Mouse (Mus musculus): ENCODE measurements around the gene Clca4b. TPM values are rescaled to one million over a fixed set of nuclear protein-coding genes. Genes with fewer than 3 reads are reported as not detected.
"Not testable (repeated sequence)": the region's sequence is repeated elsewhere in the genome, so short reads cannot be mapped to it uniquely, and the experiment has no call there.

Clca4b gene
- total RNA-seq, 2 experiments from 2014 or later: not detected

DNA sequence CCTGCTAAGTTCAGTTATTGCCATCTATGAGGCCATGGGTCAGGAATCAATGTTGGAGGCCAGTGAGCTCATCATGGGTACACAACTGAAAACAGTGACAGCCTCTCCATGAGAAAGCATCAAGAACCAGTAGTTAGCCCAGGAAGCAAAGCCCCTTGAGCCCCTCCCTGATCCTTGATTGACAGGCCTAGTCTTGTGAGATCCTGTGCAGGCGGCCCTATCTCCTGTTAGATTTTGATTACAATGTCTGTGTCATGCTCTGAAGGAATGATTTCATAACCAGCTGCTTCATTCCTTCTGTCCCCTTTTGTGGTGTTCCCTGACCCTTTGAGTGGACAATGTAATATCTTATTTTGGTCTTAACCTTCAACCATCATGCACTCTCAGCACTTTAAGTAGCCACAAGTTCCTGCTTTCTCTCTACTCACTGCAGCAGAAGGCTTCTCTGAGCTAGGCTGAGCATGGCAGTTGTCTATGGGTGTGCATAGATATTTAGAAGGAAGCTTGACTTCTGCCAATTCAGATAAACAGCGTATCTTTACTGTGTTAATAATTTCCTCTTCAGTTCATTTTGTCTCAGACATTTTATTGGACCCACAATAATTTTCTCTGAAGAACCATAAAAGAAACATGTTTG, 35.2 kb downstream of the Clca4b start:
- intact Hi-C loops (cut with DNase I): no loop called here
- Histone ChIP-seq H3K4me3 (no peak overlapping the region), H3K27ac (no peak overlapping the region)
- no peak for TF ChIP-seq CTCF (IDR thresholded peaks at IDR 0.05)
- DNase-seq (ENCODE audit: extremely low spot score in 1 of 2, low spot score in 2 of 2): no peak

GRCm38 (mm10) chr3:144890246-144890758, 42.0 kb downstream of the Clca4b start:
- H3K27ac ChIP-seq: no peak overlapping the region
- no peak overlapping the region for H3K4me3 ChIP-seq
- no peak for TF ChIP-seq CTCF (IDR thresholded peaks at IDR 0.05)
- intact Hi-C loops (cut with DNase I): no loop called here
- no peak for DNase-seq (ENCODE audit: extremely low spot score in 1 of 2, low spot score in 2 of 2)

- DNase-seq (ENCODE audit: extremely low spot score in 1 of 2, low spot score in 2 of 2): no peak
- no peak overlapping the region for H3K4me3 ChIP-seq
- no peak overlapping the region for H3K27ac ChIP-seq
- intact Hi-C loops (cut with DNase I): no loop called here
- TF ChIP-seq CTCF (IDR thresholded peaks at IDR 0.05): no peak
Observed at GRCm38 (mm10) chr3:144886957-144887356, 45.4 kb downstream of the Clca4b start.

GRCm38 (mm10) chr3:144872012-144872411, 60.3 kb downstream of the Clca4b start:
- H3K27ac ChIP-seq; DNase-seq (ENCODE audit: extremely low spot score in 1 of 2, low spot score in 2 of 2); H3K4me3 ChIP-seq; intact Hi-C loops (cut with DNase I): not testable (repeated sequence)

Other genes with a start within 250 kb of the Clca4b start
- 10 to 100 TPM; 53.4 to 59.9 TPM for gene Sh3glb1, start 212.2 kb downstream of the Clca4b start, total RNA-seq (2021)
- under 1 TPM; 0.14 to 0.23 TPM for gene Clca3a1, start 171.6 kb downstream of the Clca4b start, total RNA-seq (2021)
- under 1 TPM in 1 of 2 experiments, not detected in 1; 0.35 TPM for gene Clca3a2, start 113.0 kb downstream of the Clca4b start, total RNA-seq (2021)
- gene Clca3b, start 83.2 kb downstream of the Clca4b start, total RNA-seq (2021): not detected
- not detected for gene Clca4a, start 42.5 kb upstream of the Clca4b start, total RNA-seq (2021)
- gene Clca1, start 100.2 kb upstream of the Clca4b start, total RNA-seq (2021): not detected
- gene Clca2, start 166.9 kb upstream of the Clca4b start, total RNA-seq (2021): not detected
- 10 to 100 TPM; 22.1 to 26.8 TPM for gene Odf2l, start 186.1 kb upstream of the Clca4b start, total RNA-seq (2021)